Mouse (Mus musculus): ENCODE data around the gene Pak6.

DNA sequence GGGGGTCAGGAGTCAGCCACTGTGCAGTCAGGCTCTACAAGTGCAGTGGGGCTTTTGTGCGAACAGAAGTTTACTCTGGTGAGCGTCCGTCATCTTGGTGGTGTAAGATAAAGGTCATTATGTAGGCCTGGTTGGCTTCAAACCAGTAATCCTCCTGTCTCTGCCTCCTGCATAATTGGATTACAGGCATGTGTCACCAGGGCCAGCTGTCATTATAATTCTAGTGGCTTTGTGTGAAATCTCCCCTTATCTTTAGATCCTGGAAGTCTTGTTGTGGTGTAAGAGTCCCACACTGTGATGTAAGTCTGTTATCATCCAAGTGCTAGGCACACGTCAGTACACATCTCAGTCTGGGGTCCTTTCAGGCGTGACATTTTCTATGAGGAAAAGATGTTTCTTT lies 29.7 kb upstream of the Pak6 start:
- TF ChIP-seq CTCF (conservative IDR thresholded peaks at IDR 0.05; ENCODE audit: insufficient read depth, insufficient read length, low read depth, low read length) (no peak), POLR2A (IDR thresholded peaks at IDR 0.05; ENCODE audit: low read depth, low read length) (no peak)

Data from kidney, adult 2 months (tissue).